Mouse (Mus musculus) liver, embryonic 11.5 days (tissue): ENCODE data around the gene Slitrk5. TPM values are rescaled to one million over a fixed set of nuclear protein-coding genes. Genes with fewer than 3 reads are reported as not detected.

Experiments used
- ATAC-seq: fragments of 200-750 bp; cut with Nextera tagmentation; replicated peaks from 2 replicates; pipeline ENCODE4 v1.8.0; 2017; ENCODE audit warnings: moderate number of reproducible peaks, mild to moderate bottlenecking, moderate TSS enrichment, moderate library complexity; ENCODE audit not compliant: low FRiP score
- DNase-seq: peaks from one replicate; pipeline ENCODE4 v3.0.0-alpha.2; 2017; ENCODE audit warnings: low spot score
- H3K27ac ChIP-seq: fragments of 300-500 bp; sonication (generic); 2 replicates; pipeline ENCODE4 v1.5.1; 2014; ENCODE audit warnings: mild to moderate bottlenecking, low read depth, low read length, control low read depth
- H3K27me3 ChIP-seq: fragments of 300-500 bp; sonication (generic); replicated peaks from 2 replicates; pipeline ENCODE4 v1.6.1; 2014; ENCODE audit warnings: low read length, mixed read lengths; ENCODE audit not compliant: control insufficient read depth, insufficient read depth
- H3K36me3 ChIP-seq: fragments of 300-500 bp; sonication (generic); 2 replicates; pipeline ENCODE4 v1.6.1; 2014; ENCODE audit warnings: mild to moderate bottlenecking, low read length, moderate library complexity, mixed read lengths; ENCODE audit not compliant: control insufficient read depth, insufficient read depth
- H3K4me1 ChIP-seq: fragments of 300-500 bp; sonication (generic); replicated peaks from 2 replicates; pipeline ENCODE4 v1.6.1; 2014; ENCODE audit warnings: low read length, mixed read lengths; ENCODE audit not compliant: control insufficient read depth, insufficient read depth
- H3K4me2 ChIP-seq: fragments of 300-500 bp; sonication (generic); 2 replicates; pipeline ENCODE4 v1.6.1; 2014; ENCODE audit warnings: mild to moderate bottlenecking, control low read depth, moderate library complexity
- H3K4me3 ChIP-seq: fragments of 300-500 bp; sonication (generic); 2 replicates; pipeline ENCODE4 v1.5.1; 2014; ENCODE audit warnings: low read depth, low read length, control low read depth
- H3K9ac ChIP-seq: fragments of 300-500 bp; sonication (generic); 2 replicates; pipeline ENCODE4 v1.6.1; 2014; ENCODE audit warnings: low read depth, low read length, control low read depth
- H3K9me3 ChIP-seq: fragments of 300-500 bp; sonication (generic); 2 replicates; pipeline ENCODE4 v1.6.1; 2016; ENCODE audit warnings: low read length, inconsistent platforms, mixed read lengths; ENCODE audit not compliant: control insufficient read depth
- WGBS: fragments of 180-500 bp; shearing (Covaris S2); extraction: QIAGEN DNeasy Blood & Tissue Kit; methylation state at CpG from one replicate; pipeline ENCODE4 v1.1.7; 2014; 5-methylcytosine and 5-hydroxymethylcytosine counted together
- polyA plus RNA-seq: library from polyadenylated mRNA; unstranded; fragments of >200 nt; fragmentation: Nextera tagmentation; extraction: Ambion mirVana; gene quantifications from 2 replicates; pipeline ENCODE4 v1.2.1, GENCODE M21; 2014

Gene Slitrk5
- polyA plus RNA-seq: 1.5 and 1.6 TPM in 2 replicates

GRCm38 (mm10) chr14:111674664-111675147 is at the start of gene Slitrk5:
Gene Slitrk5, plus strand, starts transcription at chr14:111675097.
- H3K27me3 ChIP-seq: peaks cover 44% of the 10 kb centered on the region

GRCm38 (mm10) chr14:111672942-111673341 is 2.0 kb upstream of the Slitrk5 start:
- 50% methylated on average over 1 of the region's 1 CpGs for WGBS
- Histone ChIP-seq H3K27ac (no peak overlapping the region), H3K36me3 (no peaks in the 10 kb centered on the region), H3K9ac (no peak overlapping the region), H3K4me1 (no peaks in the 10 kb centered on the region), H3K27me3 (peaks cover 29% of the 10 kb centered on the region), H3K9me3 (no peaks in the 10 kb centered on the region), H3K4me2 (no peak overlapping the region), H3K4me3 (no peak overlapping the region)
- ATAC-seq: no peak
- DNase-seq: no peak

More at GRCm38 (mm10) chr14:111674664-111675147, at the start of gene Slitrk5:
- Histone ChIP-seq H3K4me3 (peak within 1 kb of the TSS; percentile 57), H3K4me2 (peak within 1 kb of the TSS; percentile 92), H3K27ac (no peak within 1 kb of the TSS), H3K9ac (0 out of 2 replicates have a peak within 1 kb of the TSS, but pooled peaks have one; percentile 30), H3K4me1 (no peaks in the 10 kb centered on the region), H3K9me3 (no peaks in the 10 kb centered on the region), H3K36me3 (no peaks in the 10 kb centered on the region)
- ATAC-seq (peak; percentile 79), DNase-seq (peak; percentile 80)
- WGBS: 1% methylated on average over 22 of the region's 22 CpGs

- Histone ChIP-seq H3K9ac (0 out of 2 replicates have a peak overlapping the region, but pooled peaks have one; percentile 30), H3K27ac (no peak overlapping the region), H3K4me3 (peak overlapping the region; percentile 57), H3K36me3 (no peaks in the 10 kb centered on the region), H3K4me2 (peak overlapping the region; percentile 92), H3K4me1 (no peaks in the 10 kb centered on the region), H3K27me3 (peaks cover 51% of the 10 kb centered on the region), H3K9me3 (no peaks in the 10 kb centered on the region)
- DNase-seq: peak; percentile 49
- WGBS: under 1% methylated on average over 79 of the region's 94 CpGs
- peak; percentile 44 for ATAC-seq
Observed at GRCm38 (mm10) chr14:111675211-111676165, 591 bp downstream of the Slitrk5 start.

DNA sequence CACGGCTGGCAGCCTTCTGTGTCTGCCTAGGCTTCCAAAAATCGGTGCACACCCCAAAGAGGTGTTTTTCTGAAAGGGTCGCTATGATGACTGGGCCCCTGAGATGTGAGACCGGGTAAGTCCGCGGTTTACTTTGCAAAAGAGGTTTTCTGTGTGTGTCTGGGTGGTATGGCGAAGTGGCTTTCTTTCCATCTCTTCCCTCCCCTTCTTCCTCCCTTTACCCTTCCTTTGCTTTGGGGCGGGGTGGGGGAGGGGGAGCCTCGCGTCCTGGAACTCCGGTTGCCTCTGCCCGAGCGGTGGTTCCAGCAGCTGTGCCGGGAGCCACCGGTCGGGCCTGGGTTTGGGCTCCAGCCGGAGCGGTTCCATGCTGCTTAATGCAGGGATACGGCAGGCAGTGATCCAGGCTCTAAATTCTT is 1.3 kb downstream of the Slitrk5 start:
- Histone ChIP-seq H3K9ac (no peak overlapping the region), H3K4me1 (no peaks in the 10 kb centered on the region), H3K27ac (no peak overlapping the region), H3K36me3 (no peaks in the 10 kb centered on the region), H3K9me3 (no peaks in the 10 kb centered on the region), H3K4me3 (peak overlapping the region; percentile 57), H3K27me3 (peaks cover 58% of the 10 kb centered on the region), H3K4me2 (peak overlapping the region; percentile 92)
- DNase-seq: peak; percentile 49
- 1% methylated on average over 18 of the region's 19 CpGs for WGBS
- no peak; the same call in none of the 2 replicates for ATAC-seq

- peaks cover 63% of the 10 kb centered on the region for H3K27me3 ChIP-seq
- H3K4me1 ChIP-seq: no peaks in the 10 kb centered on the region
- peak overlapping the region; percentile 92 for H3K4me2 ChIP-seq
- peak overlapping the region; percentile 20; the same call in 1 of the 2 replicates for H3K4me3 ChIP-seq
- H3K9ac ChIP-seq: no peak overlapping the region
- H3K36me3 ChIP-seq: no peaks in the 10 kb centered on the region
- DNase-seq (no peak), ATAC-seq (no peak)
- WGBS: 1% methylated on average over 18 of the region's 18 CpGs
- no peaks in the 10 kb centered on the region for H3K9me3 ChIP-seq
- no peak overlapping the region for H3K27ac ChIP-seq
Observed at GRCm38 (mm10) chr14:111676851-111677291, 2.0 kb downstream of the Slitrk5 start.

- no peaks in the 10 kb centered on the region for H3K9me3 ChIP-seq
- H3K27ac ChIP-seq: no peak overlapping the region
- WGBS: 9% methylated on average over 17 of the region's 17 CpGs
- H3K36me3 ChIP-seq: no peaks in the 10 kb centered on the region
- no peak overlapping the region for H3K4me3 ChIP-seq
- peaks cover 63% of the 10 kb centered on the region for H3K27me3 ChIP-seq
- no peak for DNase-seq
- no peaks in the 10 kb centered on the region for H3K4me1 ChIP-seq
- no peak overlapping the region for H3K9ac ChIP-seq
- no peak for ATAC-seq
- H3K4me2 ChIP-seq: peak overlapping the region; percentile 31; the same call in 1 of the 2 replicates
Observed at GRCm38 (mm10) chr14:111677361-111678070, 2.6 kb downstream of the Slitrk5 start.

- Histone ChIP-seq H3K9me3 (no peaks in the 10 kb centered on the region), H3K4me1 (no peaks in the 10 kb centered on the region), H3K9ac (no peak overlapping the region), H3K27me3 (peaks cover 62% of the 10 kb centered on the region), H3K27ac (no peak overlapping the region), H3K36me3 (no peaks in the 10 kb centered on the region), H3K4me3 (no peak overlapping the region), H3K4me2 (no peak overlapping the region)
- ATAC-seq (no peak), DNase-seq (no peak)
- WGBS: 52% methylated on average over 8 of the region's 8 CpGs
Observed at GRCm38 (mm10) chr14:111680271-111680670, 5.4 kb downstream of the Slitrk5 start.

DNA sequence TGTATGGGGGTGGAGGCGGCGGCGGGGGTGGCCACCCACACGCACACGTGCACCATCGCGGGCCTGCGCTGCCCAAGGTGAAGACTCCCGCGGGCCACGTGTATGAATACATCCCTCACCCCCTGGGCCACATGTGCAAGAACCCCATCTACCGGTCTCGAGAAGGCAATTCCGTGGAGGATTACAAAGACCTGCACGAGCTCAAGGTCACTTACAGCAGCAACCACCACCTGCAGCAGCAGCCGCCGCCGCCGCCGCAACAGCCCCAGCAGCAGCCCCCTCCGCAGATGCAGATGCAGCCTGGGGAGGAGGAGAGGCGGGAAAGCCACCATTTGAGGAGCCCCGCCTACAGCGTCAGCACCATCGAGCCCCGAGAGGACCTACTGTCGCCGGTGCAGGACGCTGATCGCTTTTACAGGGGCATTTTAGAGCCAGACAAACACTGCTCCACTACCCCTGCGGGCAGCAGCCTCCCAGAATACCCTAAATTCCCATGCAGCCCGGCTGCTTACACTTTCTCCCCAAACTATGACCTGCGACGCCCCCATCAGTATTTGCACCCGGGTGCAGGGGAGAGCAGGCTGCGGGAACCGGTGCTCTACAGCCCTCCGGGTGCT is 6.3 kb downstream of the Slitrk5 start:
- WGBS: 1% methylated on average over 37 of the region's 38 CpGs
- peak; percentile 35 for DNase-seq
- Histone ChIP-seq H3K9me3 (no peaks in the 10 kb centered on the region), H3K27ac (no peak overlapping the region), H3K4me1 (no peaks in the 10 kb centered on the region), H3K27me3 (peaks cover 53% of the 10 kb centered on the region), H3K9ac (no peak overlapping the region), H3K36me3 (no peaks in the 10 kb centered on the region), H3K4me2 (peak overlapping the region; percentile 67), H3K4me3 (peak overlapping the region; percentile 47)
- ATAC-seq: peak; percentile 55
